Mouse (Mus musculus): ENCODE measurements at regions not wholly inside any gene's neighbourhood (a gene's known extent, or its start where the extent isn't known, plus 50 kb on each side); places are given as distances from the start of the nearest gene placed in this dataset.

DNA sequence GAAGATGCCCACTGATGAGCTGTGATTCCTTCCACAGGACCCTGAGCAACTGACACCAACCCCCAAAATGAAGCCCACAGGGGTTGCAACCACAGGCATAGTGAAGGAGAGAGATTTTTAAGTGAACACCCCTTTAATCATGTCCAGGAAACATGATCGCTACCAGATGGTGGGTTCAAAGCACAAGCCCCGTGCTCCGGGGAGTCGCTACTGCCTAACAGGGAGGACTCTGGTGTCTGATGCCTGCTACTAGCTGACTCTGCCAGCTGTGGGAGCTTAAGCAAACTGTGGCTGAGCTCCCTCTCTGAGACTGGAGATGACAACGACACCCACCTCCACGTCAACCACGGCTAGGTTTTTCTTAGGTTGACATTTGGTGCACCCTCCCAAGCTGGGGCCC is 159.7 kb upstream of the Six2 start:
- TF ChIP-seq POLR2A (IDR thresholded peaks at IDR 0.05; ENCODE audit: borderline replicate concordance, low read depth, low read length) (no peak), CTCF (IDR thresholded peaks at IDR 0.05; ENCODE audit: low read depth, low read length) (no peak)
